ENCODE assay signal across 28 mouse cellular contexts in genomic region chr2:68814409-68814808, GRCm38 (mm10). TPM values are rescaled to one million over a fixed set of nuclear protein-coding genes. Genes with fewer than 3 reads are reported as not detected.
DNase-seq lines count a peak whose midpoint lies in the region; ATAC-seq and TF ChIP-seq lines count a peak whose summit lies in the region.
"Had no signal": no experiment of that assay in that cellular context is flagged by ENCODE, and none has a peak within 500 bp of the region (broad histone marks: within the 10 kb centered on the region; RNA-seq: fewer than 3 reads in every experiment).

No protein-coding gene starts in this region.

- H3K9ac ChIP-seq in lung, embryonic 14.5 days = no peak overlapping the region
- H3K9ac ChIP-seq: embryonic facial prominence, embryonic 13.5 days; forebrain, postnatal 0 days; heart, embryonic 12.5 days; hindbrain, embryonic 14.5 days; stomach, embryonic 15.5 days had no signal

- no peaks in the 10 kb centered on the region for H3K9me3 ChIP-seq in lung, embryonic 14.5 days (ENCODE audit: low read depth, low read length)
- H3K9me3 ChIP-seq: embryonic facial prominence, embryonic 13.5 days; heart, embryonic 12.5 days; stomach, embryonic 15.5 days had no signal

- TF ChIP-seq CTCF in lung, embryonic 14.5 days (IDR thresholded peaks at IDR 0.05; ENCODE audit: low read depth) = no peak
- TF ChIP-seq CTCF in lung, adult 2 months (IDR thresholded peaks at IDR 0.05; ENCODE audit: insufficient read depth, low read length) = no peak

- no peaks in the 10 kb centered on the region for H3K36me3 ChIP-seq in lung, embryonic 14.5 days (ENCODE audit: insufficient read depth)
- H3K36me3 ChIP-seq: embryonic facial prominence, embryonic 13.5 days; heart, embryonic 12.5 days; stomach, embryonic 15.5 days had no signal

- no peak overlapping the region for H3K4me2 ChIP-seq in lung, embryonic 14.5 days
- H3K4me2 ChIP-seq: embryonic facial prominence, embryonic 13.5 days; heart, embryonic 12.5 days; hindbrain, embryonic 14.5 days; liver, embryonic 11.5 days; midbrain, embryonic 11.5 days; stomach, embryonic 15.5 days had no signal

- H3K4me3 ChIP-seq in lung, embryonic 14.5 days (ENCODE audit: low read depth, low read length) = no peak overlapping the region
- no peak overlapping the region for H3K4me3 ChIP-seq in lung, adult 2 months (replicated peaks; ENCODE audit: extremely low read depth, low read depth, low read length)
- H3K4me3 ChIP-seq: embryonic facial prominence, embryonic 13.5 days; erythroblast, embryonic 14.5 days; heart, adult 2 months; heart, embryonic 12.5 days; stomach, embryonic 15.5 days had no signal

- peak; percentile 86; the same call in 1 of the 2 replicates for ATAC-seq in lung, embryonic 14.5 days (ENCODE audit: insufficient read depth)
- ATAC-seq: forebrain, postnatal 0 days; intestine, postnatal 0 days; midbrain, embryonic 16.5 days had no signal

- H3K27me3 ChIP-seq in lung, embryonic 14.5 days (ENCODE audit: insufficient read depth, low read length) = no peaks in the 10 kb centered on the region
- H3K27me3 ChIP-seq: embryonic facial prominence, embryonic 13.5 days; heart, embryonic 12.5 days; stomach, embryonic 15.5 days had no signal

- TF ChIP-seq POLR2A in lung, adult 2 months (IDR thresholded peaks at IDR 0.05; ENCODE audit: borderline replicate concordance, extremely low read depth, low read depth, low read length) = no peak

- no peaks in the 10 kb centered on the region for H3K4me1 ChIP-seq in lung, embryonic 14.5 days (ENCODE audit: insufficient read depth)
- no peaks in the 10 kb centered on the region for H3K4me1 ChIP-seq in lung, adult 2 months (ENCODE audit: control insufficient read depth, insufficient read depth, low read length)
- H3K4me1 ChIP-seq: embryonic facial prominence, embryonic 13.5 days; heart, embryonic 12.5 days; stomach, embryonic 15.5 days had no signal

- no peak overlapping the region for H3K27ac ChIP-seq in lung, embryonic 14.5 days (ENCODE audit: low read depth)
- H3K27ac ChIP-seq: embryonic facial prominence, embryonic 13.5 days; heart, adult 2 months; hindbrain, embryonic 14.5 days; stomach, embryonic 15.5 days had no signal

- 32% methylated on average over 2 of the region's 2 CpGs for WGBS in lung, embryonic 14.5 days
- WGBS in lung, adult 2 months = 51% methylated on average over 2 of the region's 2 CpGs

- peak; percentile 74 for DNase-seq in lung, embryonic 14.5 days
- DNase-seq in lung, adult 2 months = no peak
- DNase-seq in embryo, embryonic 10.5 days (ENCODE audit: low spot score) = peak; percentile 76
- peak; percentile 32 for DNase-seq in embryo, embryonic 11.5 days (ENCODE audit: low read depth, low spot score)
- DNase-seq in lung, postnatal 36 days = peak; percentile 56
- DNase-seq in testis, postnatal 14 days (ENCODE audit: low spot score) = no peak
- no peak for DNase-seq in cerebellum, postnatal 4 days (ENCODE audit: low spot score in 2 of 2)
- DNase-seq: adrenal gland, adult 2 months; adrenal gland, postnatal 36 days; B cell, adult 2 months; cerebellum, adult 18-20 months; cerebellum, postnatal 14 days; forebrain, postnatal 0 days; heart, adult 2 months; kidney, adult 9 months; kidney, postnatal 36 days; layer of hippocampus, postnatal 36 days; right cerebral cortex, postnatal 25 days; thymus, postnatal 14 days had no signal

RNA-seq across cellular contexts. Expression of gene Cers6, which starts 46.8 kb away (rescaled TPM):
- 26.2 and 26.8 TPM in 2 replicates for polyA plus RNA-seq in lung, embryonic 14.5 days (2014; fragmentation: Nextera tagmentation; extraction: Ambion mirVana)
- polyA plus RNA-seq in lung, adult 2 months (2012; rRNA removed) = 10.7 and 16.2 TPM in 2 replicates

Comparison
In these comparisons a context has a peak if more than half of its experiments do, and no peak if none do; other contexts are left out.
1. DNase-seq: peak in lung, embryonic 14.5 days (single experiment), embryo, embryonic 10.5 days (single experiment), embryo, embryonic 11.5 days (single experiment) and lung, postnatal 36 days (single experiment); none in lung, adult 2 months (single experiment), testis, postnatal 14 days (single experiment) and cerebellum, postnatal 4 days (0 of 2).